Mouse (Mus musculus) hindbrain, embryonic 14.5 days (tissue): ENCODE measurements around the gene Jag1. TPM values are rescaled to one million over a fixed set of nuclear protein-coding genes. Genes with fewer than 3 reads are reported as not detected.
A peak's percentile ranks its signal among the peaks of the same experiment; 100 is the strongest.

Experiments
- ATAC-seq: fragments of 200-750 bp; cut with Nextera tagmentation; 2 replicates; pipeline ENCODE4 v1.8.0; 2017; ENCODE audit warnings: moderate number of reproducible peaks, mild to moderate bottlenecking, moderate TSS enrichment, moderate library complexity; ENCODE audit not compliant: low FRiP score
- DNase-seq: peaks from one replicate; pipeline ENCODE4 v3.0.0-alpha.2; 2015; ENCODE audit warnings: low spot score
- H3K27ac ChIP-seq: fragments of 300-500 bp; sonication (generic); 2 replicates; pipeline ENCODE4 v1.5.1; 2014; ENCODE audit warnings: mild to moderate bottlenecking, moderate library complexity
- H3K27me3 ChIP-seq: fragments of 300-500 bp; sonication (generic); 2 replicates; pipeline ENCODE4 v1.6.1; 2014; ENCODE audit warnings: mild to moderate bottlenecking, low read length, mixed read lengths; ENCODE audit not compliant: control insufficient read depth, insufficient read depth
- H3K36me3 ChIP-seq: fragments of 300-500 bp; sonication (generic); replicated peaks from 2 replicates; pipeline ENCODE4 v1.6.1; 2014; ENCODE audit not compliant: control insufficient read depth, insufficient read depth
- H3K4me1 ChIP-seq: fragments of 300-500 bp; sonication (generic); replicated peaks from 2 replicates; pipeline ENCODE4 v1.6.1; 2014; ENCODE audit warnings: antibody characterized with exemption, low read length, mixed read lengths; ENCODE audit not compliant: control insufficient read depth, insufficient read depth
- H3K4me2 ChIP-seq: fragments of 300-500 bp; sonication (generic); replicated peaks from 2 replicates; pipeline ENCODE4 v1.6.1; 2014; ENCODE audit warnings: mild to moderate bottlenecking, moderate library complexity
- H3K4me3 ChIP-seq: fragments of 300-500 bp; sonication (generic); replicated peaks from 2 replicates; pipeline ENCODE4 v1.5.1; 2014; ENCODE audit warnings: mild to moderate bottlenecking, low read length
- H3K9ac ChIP-seq: fragments of 300-500 bp; sonication (generic); 2 replicates; pipeline ENCODE4 v1.6.1; 2014
- H3K9me3 ChIP-seq: fragments of 300-500 bp; sonication (generic); 2 replicates; pipeline ENCODE4 v1.6.1; 2016; ENCODE audit warnings: low read length; ENCODE audit not compliant: control insufficient read depth
- WGBS: fragments of 180-500 bp; shearing (Covaris S2); extraction: QIAGEN DNeasy Blood & Tissue Kit; methylation state at CpG from one replicate; pipeline ENCODE4 v1.1.7; 2014; 5-methylcytosine and 5-hydroxymethylcytosine counted together
- polyA plus RNA-seq: library from polyadenylated mRNA; unstranded; fragments of >200 nt; fragmentation: Nextera tagmentation; extraction: Ambion mirVana; gene quantifications from 2 replicates; pipeline ENCODE4 v1.2.1, GENCODE M21; 2014

Jag1 gene
- polyA plus RNA-seq, 1 experiment from 2014 or later: 14.7 TPM

GRCm38 (mm10) chr2:137078771-137079170 lies 37.7 kb downstream of the Jag1 start:
- Histone ChIP-seq H3K9me3 (no peaks in the 10 kb centered on the region), H3K36me3 (peaks cover 4% of the 10 kb centered on the region; the same call in 1 of the 2 replicates)
- WGBS: 63% methylated on average over 4 of the region's 4 CpGs

GRCm38 (mm10) chr2:137074313-137074620 lies 42.2 kb downstream of the Jag1 start:
- peak; percentile 25; the same call in 1 of the 2 replicates for ATAC-seq

More at GRCm38 (mm10) chr2:137078771-137079170, 37.7 kb downstream of the Jag1 start:
- ATAC-seq: no peak
- no peak overlapping the region for H3K4me2 ChIP-seq
- no peak overlapping the region for H3K27ac ChIP-seq
- 0 out of 2 replicates have a peak, but pooled peaks cover 4% of the 10 kb centered on the region for H3K4me1 ChIP-seq
- no peak overlapping the region for H3K9ac ChIP-seq
- DNase-seq: no peak
- no peaks in the 10 kb centered on the region for H3K27me3 ChIP-seq
- no peak overlapping the region for H3K4me3 ChIP-seq

DNA sequence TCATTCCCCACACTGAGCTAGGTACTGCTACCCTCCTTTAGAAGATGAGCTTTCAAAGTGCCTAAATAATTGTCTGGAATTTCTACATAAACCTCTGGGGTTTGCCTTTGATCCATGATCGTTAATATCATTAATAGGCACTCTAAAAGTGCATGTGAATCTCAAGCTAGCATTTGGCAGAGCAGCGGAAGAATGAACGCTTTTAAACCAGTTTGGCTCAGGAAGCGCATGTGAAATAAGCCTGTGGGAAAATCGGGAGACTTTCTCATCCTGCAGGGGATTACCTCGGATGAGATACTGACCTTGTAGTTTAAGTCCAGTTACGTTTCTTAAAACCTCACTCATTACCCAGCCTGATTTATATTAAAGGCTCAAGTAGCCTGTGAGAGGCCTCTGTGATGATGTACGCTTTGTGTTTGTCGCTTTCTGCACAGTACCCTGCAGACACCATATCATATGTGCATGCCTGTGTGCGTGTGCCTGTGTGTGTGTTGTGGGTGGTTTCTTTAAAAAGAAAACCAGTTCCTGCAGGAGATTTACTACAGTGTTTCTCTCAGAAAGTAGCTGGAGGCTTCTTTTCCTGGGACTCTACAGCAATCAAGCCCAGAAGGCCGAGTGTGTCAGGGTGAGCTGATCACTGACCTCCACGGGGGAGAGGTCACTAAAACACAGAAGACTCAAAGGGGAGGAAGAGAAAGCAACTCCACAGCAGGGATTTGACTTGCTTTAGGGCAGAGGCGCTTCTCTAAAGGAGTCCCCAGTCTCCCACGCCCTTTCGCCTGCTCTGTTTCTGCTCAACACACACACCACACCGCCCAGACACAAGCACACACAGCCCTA lies 42.8 kb downstream of the Jag1 start:
- H3K27ac ChIP-seq: no peak overlapping the region

More at GRCm38 (mm10) chr2:137074313-137074620, 42.2 kb downstream of the Jag1 start:
- no peak overlapping the region for H3K9ac ChIP-seq
- no peak overlapping the region for H3K4me2 ChIP-seq
- H3K4me1 ChIP-seq: no peaks in the 10 kb centered on the region
- H3K36me3 ChIP-seq: no peaks in the 10 kb centered on the region
- H3K4me3 ChIP-seq: no peak overlapping the region
- no peaks in the 10 kb centered on the region for H3K9me3 ChIP-seq
- no peak overlapping the region for H3K27ac ChIP-seq
- 10% methylated on average over 2 of the region's 2 CpGs for WGBS
- no peak for DNase-seq
- no peaks in the 10 kb centered on the region for H3K27me3 ChIP-seq

GRCm38 (mm10) chr2:137067479-137068110 lies 48.8 kb downstream of the Jag1 start:
- Histone ChIP-seq H3K4me3 (no peak overlapping the region), H3K4me1 (no peaks in the 10 kb centered on the region; the same call in 1 of the 2 replicates), H3K9ac (no peak overlapping the region), H3K9me3 (no peaks in the 10 kb centered on the region), H3K36me3 (no peaks in the 10 kb centered on the region), H3K27me3 (no peaks in the 10 kb centered on the region), H3K4me2 (no peak overlapping the region), H3K27ac (no peak overlapping the region)
- ATAC-seq (no peak), DNase-seq (no peak)
- 80% methylated on average over 10 of the region's 10 CpGs for WGBS

More for the DNA sequence above, 42.8 kb downstream of the Jag1 start:
- H3K9me3 ChIP-seq: no peaks in the 10 kb centered on the region
- DNase-seq (no peak), ATAC-seq (peak; percentile 39; the same call in 1 of the 2 replicates)
- no peaks in the 10 kb centered on the region for H3K36me3 ChIP-seq
- H3K27me3 ChIP-seq: no peaks in the 10 kb centered on the region
- H3K4me3 ChIP-seq: no peak overlapping the region
- no peak overlapping the region for H3K4me2 ChIP-seq
- no peaks in the 10 kb centered on the region for H3K4me1 ChIP-seq
- H3K9ac ChIP-seq: no peak overlapping the region
- WGBS: 23% methylated on average over 16 of the region's 16 CpGs

- H3K36me3 ChIP-seq: no peaks in the 10 kb centered on the region
- DNase-seq (no peak), ATAC-seq (no peak)
- no peaks in the 10 kb centered on the region for H3K9me3 ChIP-seq
- H3K4me2 ChIP-seq: no peak overlapping the region
- H3K4me1 ChIP-seq: no peaks in the 10 kb centered on the region; the same call in 1 of the 2 replicates
- no peak overlapping the region for H3K27ac ChIP-seq
- no peak overlapping the region for H3K9ac ChIP-seq
- no peak overlapping the region for H3K4me3 ChIP-seq
- 19% methylated on average over 3 of the region's 3 CpGs for WGBS
- no peaks in the 10 kb centered on the region for H3K27me3 ChIP-seq
These were observed 51.9 kb downstream of the Jag1 start for GRCm38 (mm10) chr2:137064513-137064912.

GRCm38 (mm10) chr2:137063829-137064228 lies 52.6 kb downstream of the Jag1 start:
- no peak for DNase-seq
- no peak overlapping the region for H3K9ac ChIP-seq
- ATAC-seq: no peak
- H3K4me3 ChIP-seq: no peak overlapping the region
- no peak overlapping the region for H3K27ac ChIP-seq
- 58% methylated on average over 1 of the region's 1 CpGs for WGBS
- no peaks in the 10 kb centered on the region for H3K27me3 ChIP-seq
- no peaks in the 10 kb centered on the region for H3K36me3 ChIP-seq
- no peaks in the 10 kb centered on the region for H3K9me3 ChIP-seq
- H3K4me2 ChIP-seq: no peak overlapping the region
- H3K4me1 ChIP-seq: no peaks in the 10 kb centered on the region; the same call in 1 of the 2 replicates

DNA sequence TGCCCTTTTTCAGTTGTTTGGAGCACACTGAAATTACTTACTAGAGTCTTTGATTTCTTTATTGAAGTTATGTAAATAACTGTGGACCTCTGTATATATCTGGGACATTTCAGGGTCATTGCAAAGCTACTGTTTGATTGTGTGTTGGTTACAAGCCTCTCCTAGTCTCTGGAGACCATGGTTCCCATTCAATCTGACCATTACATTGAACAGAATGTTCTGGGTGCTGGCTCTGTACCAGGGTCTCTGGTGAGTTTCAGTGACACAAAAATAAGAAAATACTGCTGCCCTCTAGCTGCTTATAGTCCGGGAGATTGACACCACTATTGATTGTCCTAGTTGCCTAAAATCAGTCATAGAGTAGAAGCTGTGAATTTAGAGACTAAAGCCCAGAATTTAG lies 66.5 kb downstream of the Jag1 start:
- Histone ChIP-seq H3K9me3 (no peaks in the 10 kb centered on the region), H3K36me3 (no peaks in the 10 kb centered on the region), H3K27me3 (no peaks in the 10 kb centered on the region), H3K27ac (no peak overlapping the region), H3K4me1 (no peaks in the 10 kb centered on the region), H3K4me3 (no peak overlapping the region), H3K4me2 (no peak overlapping the region), H3K9ac (no peak overlapping the region)
- no peak for ATAC-seq
- 90% methylated on average over 1 of the region's 1 CpGs for WGBS
- no peak for DNase-seq

DNA sequence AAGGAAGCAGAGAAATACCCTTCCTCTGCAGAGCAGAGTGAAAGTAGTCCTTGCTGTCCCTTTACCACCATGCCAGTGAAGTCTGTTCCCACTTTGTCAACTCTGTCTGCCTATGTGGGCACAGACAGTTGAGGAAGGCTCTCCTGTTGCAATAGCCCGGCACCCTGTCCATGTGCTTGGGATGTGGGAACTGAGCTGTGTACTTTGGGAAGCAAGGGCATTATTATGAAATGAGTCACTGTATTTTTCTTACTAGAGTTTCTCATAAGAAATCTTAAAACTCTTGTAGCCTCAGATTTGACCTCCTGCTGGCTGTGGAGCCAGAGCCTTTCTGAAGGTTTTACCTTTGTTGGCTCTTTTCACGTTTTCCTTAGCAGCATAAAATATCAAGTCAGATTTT lies 67.1 kb downstream of the Jag1 start:
- Histone ChIP-seq H3K4me2 (no peak overlapping the region), H3K4me3 (no peak overlapping the region), H3K4me1 (no peaks in the 10 kb centered on the region), H3K27ac (no peak overlapping the region), H3K9ac (no peak overlapping the region), H3K36me3 (no peaks in the 10 kb centered on the region), H3K9me3 (no peaks in the 10 kb centered on the region), H3K27me3 (no peaks in the 10 kb centered on the region)
- no peak for DNase-seq
- ATAC-seq: no peak
- WGBS: 85% methylated on average over 2 of the region's 2 CpGs

- Histone ChIP-seq H3K4me3 (no peak overlapping the region), H3K4me2 (no peak overlapping the region), H3K27ac (no peak overlapping the region), H3K27me3 (no peaks in the 10 kb centered on the region), H3K9me3 (no peaks in the 10 kb centered on the region), H3K9ac (no peak overlapping the region), H3K4me1 (no peaks in the 10 kb centered on the region), H3K36me3 (no peaks in the 10 kb centered on the region)
- ATAC-seq (no peak), DNase-seq (no peak)
- 88% methylated on average over 2 of the region's 2 CpGs for WGBS
These were observed 72.3 kb downstream of the Jag1 start for GRCm38 (mm10) chr2:137044122-137044521.
